Mouse (Mus musculus) kidney, adult 8-10 months (tissue): ENCODE measurements around the gene Mcoln2.
A peak's percentile ranks its signal among the peaks of the same experiment; 100 is the strongest.

Source experiments
- DNase-seq, 2 experiments: peaks; one replicate each; pipeline ENCODE4 v3.0.0; 2022

Gene Mcoln2

GRCm38 (mm10) chr3:146149156-146150057 is at the start of gene Mcoln2:
Gene Mcoln2 (plus strand): TSS chr3:146149833.
- no peak for DNase-seq

DNA sequence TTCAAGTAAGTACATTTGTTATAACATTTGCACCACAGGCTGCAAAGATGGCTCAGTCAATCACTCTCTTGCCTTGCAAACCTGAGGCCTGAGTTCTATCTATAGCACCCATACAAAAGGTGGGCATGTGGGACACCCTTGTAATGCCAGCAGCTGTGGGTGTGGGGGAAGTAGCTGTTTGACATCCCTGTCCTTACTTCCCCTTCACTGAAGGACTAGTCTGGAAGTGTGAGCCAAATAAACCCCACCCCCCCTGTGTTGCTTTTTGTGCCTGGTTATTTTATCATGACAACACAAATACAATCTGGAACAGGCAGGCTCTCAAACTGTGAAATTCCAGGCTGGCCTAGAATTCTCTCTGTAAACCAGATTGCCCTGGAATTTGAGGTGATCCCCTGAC is 49.7 kb upstream of the Mcoln2 start:
- no peak for DNase-seq

- DNase-seq, result peak in 1 of 2 experiments; percentile 13
These were observed 47.6 kb upstream of the Mcoln2 start for GRCm38 (mm10) chr3:146102049-146102448.

GRCm38 (mm10) chr3:146107116-146107849 is 42.4 kb upstream of the Mcoln2 start:
- DNase-seq, result no peak

DNA sequence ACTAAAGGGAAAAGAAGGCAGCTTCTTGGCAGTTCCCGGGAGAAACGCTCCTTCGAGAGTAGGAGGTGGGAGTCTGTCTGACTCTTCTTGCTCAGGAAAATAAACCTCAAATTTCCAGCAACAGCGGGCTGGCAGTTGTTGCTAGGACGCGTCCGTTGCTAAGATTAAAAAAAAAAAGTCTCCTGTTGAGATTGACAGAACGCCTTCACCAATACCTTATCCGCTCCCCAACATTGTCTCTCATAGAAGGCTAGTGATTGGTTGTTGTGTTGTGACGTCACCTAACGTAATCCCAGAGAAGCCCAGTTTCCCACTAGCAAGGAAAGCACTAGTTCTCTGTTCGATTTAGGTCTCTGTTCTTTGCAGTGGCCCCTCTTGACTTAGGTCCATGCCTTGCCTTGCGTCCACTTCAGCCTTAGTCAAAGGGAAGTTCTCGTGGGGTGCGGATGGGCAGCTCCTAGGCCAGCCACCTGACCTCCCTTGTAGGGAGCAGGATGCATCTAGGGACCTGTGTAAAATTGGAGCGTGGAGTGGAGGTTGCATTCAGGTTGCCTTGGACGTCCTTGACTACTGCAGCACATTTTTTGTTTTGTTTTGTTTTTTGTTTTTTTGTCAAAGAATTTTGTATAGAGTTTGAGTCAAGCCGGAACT is 41.6 kb upstream of the Mcoln2 start, which contains the start of gene Wdr63:
Wdr63 (minus strand) TSS at position 210 of the 651 bp plus-strand sequence.
- DNase-seq, result peak; percentile 39 to 53

- DNase-seq, result no peak
These were observed 40.7 kb upstream of the Mcoln2 start for GRCm38 (mm10) chr3:146108945-146109344.

DNA sequence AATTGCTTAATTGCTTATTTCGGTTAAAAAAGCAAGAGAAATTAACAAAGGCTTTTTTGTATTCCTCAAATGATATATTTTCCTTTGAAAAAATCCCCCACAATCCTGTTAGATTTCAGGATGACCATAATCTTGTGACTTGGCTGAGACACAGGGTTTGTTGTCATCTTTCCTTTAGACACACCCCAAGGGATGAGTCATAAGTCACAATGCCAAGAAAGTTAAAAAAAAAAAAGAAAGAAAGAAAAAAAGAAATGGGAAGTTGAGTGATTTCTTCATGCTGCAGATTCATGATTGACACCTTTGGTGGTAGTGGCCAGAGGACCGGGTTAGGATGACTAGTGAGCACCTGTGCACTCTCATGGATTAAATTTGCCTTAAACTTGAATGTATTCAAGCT is 39.3 kb upstream of the Mcoln2 start:
- DNase-seq, result no peak

DNA sequence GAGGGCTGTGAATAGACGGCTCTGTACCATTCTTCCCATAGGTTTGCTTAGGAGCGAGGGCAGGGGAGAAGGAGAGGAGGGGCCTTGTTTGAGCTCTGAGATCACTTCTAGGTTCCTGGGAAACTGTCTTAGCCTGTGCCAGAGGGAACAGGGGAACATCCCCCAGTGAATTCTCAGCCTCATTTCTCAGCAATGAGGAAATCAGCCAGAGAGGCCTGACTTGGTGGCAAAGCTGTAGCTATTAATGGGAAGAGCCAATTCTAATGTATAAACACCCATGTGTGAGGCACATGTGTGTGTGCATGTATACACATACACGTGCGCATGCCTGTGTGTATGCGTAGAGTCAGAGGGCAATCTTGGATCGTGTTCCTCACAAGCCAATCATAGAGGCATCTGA is 38.7 kb upstream of the Mcoln2 start:
- no peak for DNase-seq

- no peak for DNase-seq
These were observed 32.2 kb upstream of the Mcoln2 start, which contains the start of gene Mcoln3 for GRCm38 (mm10) chr3:146117258-146117996. Gene Mcoln3 (plus strand): TSS chr3:146117450.

DNA sequence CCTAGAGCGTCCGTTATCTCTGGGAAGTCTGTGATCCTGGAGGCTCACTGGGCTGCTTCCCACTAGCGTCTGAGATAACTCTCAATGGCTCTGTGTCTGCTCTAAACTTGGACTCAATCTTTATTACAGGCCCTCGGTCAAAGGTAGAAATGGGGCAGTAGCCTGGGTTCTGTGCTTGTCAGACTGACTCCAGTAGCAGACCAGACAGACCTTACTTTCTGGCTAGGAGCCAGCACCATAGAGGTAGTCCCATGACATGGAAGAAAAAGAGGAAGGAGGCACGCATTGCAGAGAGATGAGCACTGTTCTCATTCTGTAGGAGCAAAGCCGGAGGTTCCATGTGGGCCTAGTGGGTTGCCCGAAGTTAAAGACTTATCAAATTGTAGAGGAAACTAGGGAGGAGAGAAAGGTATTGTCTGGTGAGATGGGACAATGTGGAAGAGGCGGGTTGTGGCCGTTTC is 31.6 kb upstream of the Mcoln2 start:
- DNase-seq, result no peak

- no peak for DNase-seq
These were observed 28.1 kb upstream of the Mcoln2 start for GRCm38 (mm10) chr3:146121310-146122124.

DNA sequence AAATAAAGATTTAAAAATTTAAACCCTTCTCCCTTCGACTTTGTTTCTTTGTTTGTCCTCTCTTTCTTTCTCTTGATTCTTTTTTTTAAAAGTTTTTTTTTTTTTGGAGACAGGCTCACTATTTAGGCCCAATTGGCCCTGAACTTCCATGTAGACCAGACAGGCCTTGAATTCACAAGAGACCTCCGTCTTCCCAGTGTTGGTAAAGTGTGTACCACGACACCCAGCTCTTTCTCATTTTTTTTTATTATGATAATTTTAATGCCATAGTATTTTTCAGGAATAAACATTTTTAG is 27.6 kb upstream of the Mcoln2 start:
- no peak for DNase-seq

- no peak for DNase-seq
These were observed 26.7 kb upstream of the Mcoln2 start for GRCm38 (mm10) chr3:146122807-146123463.

DNA sequence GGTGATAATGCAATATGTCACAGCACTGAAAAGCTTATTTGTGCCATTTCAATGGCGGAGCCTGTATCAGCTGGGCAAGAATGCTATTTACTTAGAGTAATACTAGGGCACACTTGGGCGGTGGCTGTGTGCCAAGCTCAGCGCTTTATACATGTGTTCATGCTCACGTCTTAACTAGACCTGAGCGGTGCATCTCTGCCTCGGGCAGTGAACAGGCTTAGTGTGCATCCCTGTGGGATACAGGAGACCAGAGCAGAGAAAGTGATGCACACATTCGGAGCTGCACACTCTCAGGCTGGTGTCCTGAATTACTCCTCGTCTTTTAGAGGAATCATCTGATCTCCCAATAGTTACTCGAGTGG is 26.2 kb upstream of the Mcoln2 start:
- no peak for DNase-seq

DNA sequence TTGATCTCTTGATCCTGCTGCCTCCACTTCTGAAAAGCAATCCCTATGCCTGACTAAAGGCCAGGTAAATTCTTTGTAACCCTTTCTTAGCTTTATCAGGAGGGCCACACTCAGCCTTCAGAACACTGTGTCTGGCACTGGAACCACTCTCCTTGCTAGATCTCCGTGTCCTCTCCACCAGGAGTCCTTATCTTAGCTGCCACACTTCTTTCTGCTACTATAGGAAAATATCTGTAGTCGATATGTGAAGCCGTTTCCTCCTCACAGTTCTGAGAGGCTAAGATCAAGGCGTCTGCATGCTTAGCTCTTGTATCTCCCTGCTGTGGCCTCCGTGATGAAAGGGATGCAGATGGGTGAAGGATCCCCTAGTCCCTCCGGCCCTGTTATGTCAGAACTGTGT is 22.4 kb upstream of the Mcoln2 start:
- DNase-seq, result no peak

DNA sequence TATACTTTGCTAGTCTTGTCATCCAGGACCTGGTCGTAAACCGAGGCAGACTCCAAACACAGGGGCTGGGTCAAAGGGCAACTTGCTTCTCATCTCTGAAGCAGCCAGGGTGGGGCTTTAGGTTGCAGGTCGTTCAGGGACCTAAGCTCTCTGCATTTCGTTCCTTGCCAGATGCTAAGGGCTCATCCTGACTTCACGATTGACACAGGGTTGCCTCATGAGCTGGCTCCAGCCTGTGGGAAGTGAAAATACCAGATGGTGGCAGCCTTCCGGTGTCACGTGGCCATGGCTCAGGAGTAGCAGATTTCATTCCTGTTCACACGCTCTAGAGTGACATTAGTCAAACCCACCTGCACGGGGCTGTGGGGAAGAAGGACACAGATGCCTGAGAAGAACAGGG is 14.8 kb upstream of the Mcoln2 start:
- DNase-seq, result no peak

DNA sequence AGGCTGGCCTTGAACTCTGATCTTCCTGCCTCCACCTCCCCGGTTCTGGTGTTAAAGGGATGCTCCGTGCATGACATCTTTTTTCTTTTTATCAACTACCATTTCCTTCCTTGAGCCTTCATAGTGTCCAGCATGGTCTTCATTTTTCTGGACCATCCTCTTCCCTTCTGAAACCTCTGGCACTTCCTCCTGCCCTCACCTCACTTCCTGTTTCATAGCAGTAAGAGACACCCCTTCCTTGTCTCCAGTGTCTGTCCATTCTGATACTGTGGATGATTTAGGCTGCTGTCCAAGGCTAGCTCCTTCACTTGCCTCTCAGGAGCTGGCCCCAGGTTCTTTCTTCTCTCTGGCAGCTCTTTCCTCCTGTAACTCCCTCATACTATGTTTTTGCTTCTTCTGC is 14.2 kb upstream of the Mcoln2 start:
- DNase-seq, result no peak

- no peak for DNase-seq
These were observed 13.2 kb upstream of the Mcoln2 start for GRCm38 (mm10) chr3:146136422-146136821.

GRCm38 (mm10) chr3:146140276-146140675 is 9.4 kb upstream of the Mcoln2 start:
- DNase-seq, result no peak

DNA sequence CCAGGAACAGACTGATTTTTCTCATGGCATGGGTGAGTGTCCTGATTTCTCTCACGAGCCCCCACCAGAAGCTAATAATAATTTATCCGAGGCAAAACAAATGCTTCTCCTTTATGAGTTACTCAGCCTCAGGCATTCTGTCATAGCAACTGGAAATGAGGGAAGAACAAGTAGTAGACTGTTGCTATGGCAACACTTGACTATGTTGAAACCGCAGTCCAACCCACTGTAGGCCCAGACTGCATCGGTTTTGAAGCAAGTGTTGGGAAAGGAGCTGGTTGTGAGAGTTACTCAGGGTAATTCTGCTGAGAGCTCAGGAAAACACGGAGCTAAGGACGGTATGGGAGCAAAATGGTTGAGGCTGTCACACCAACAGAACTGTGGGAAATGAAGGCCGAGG is 7.1 kb upstream of the Mcoln2 start:
- DNase-seq, result no peak

DNA sequence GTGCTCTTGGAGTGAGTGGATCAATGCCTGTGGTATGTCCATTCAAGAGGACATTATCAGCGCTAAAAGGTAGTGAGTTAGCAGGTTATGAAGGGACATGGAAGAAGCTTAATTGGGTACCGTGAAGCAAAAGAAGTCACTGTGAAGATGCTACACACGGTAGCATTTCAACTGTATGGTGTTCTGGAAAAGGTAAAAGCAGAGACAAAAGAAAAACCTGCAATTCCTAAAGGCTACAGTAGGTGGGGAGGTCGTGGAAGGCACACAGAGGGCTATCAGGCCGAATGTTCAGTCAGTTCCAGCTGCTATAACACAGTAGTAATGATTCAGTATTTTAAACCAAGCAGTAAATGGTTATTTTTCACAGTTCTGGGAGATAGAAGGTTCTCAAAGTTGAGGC is 4.1 kb upstream of the Mcoln2 start:
- DNase-seq, result no peak
